Mouse (Mus musculus) left cerebral cortex, adult 9 months (tissue): ENCODE results near the gene Rasa3.

Source experiments
- DNase-seq, 2 experiments: peaks; one replicate each; pipeline ENCODE4 v3.0.0; 2022; ENCODE audit warnings: low spot score in 2 of 2

Rasa3 gene

DNA sequence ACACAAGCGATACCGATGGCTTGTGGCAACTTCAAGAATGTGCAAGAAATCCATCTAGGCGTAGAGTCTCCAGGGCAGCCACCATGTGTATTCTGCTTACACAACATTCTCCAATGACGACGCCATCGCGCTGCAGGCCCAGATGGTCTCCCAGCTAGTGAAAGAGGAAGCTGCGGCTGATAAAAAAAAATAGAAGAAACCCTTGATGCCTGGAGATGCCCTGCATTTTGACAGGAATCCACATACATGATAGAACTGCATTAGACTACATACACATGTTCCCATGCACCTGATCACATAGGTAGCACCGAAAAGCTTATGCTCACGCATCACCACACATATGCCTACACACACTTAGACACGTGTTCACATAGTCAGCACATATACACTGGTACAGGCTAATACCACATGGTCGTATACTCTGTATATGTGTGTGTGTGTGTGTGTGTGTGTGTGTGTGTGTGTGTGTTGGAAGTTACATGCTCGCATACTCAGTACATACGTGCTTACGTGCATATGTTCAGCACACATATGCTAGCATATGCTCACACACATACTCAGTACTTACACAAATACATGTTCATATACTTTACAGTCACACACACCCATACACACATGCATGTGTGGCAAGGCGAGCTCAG, 8.4 kb upstream of the Rasa3 start:
- no peak for DNase-seq

GRCm38 (mm10) chr8:13684131-13684530, 6.7 kb upstream of the Rasa3 start:
- DNase-seq, result no peak

DNA sequence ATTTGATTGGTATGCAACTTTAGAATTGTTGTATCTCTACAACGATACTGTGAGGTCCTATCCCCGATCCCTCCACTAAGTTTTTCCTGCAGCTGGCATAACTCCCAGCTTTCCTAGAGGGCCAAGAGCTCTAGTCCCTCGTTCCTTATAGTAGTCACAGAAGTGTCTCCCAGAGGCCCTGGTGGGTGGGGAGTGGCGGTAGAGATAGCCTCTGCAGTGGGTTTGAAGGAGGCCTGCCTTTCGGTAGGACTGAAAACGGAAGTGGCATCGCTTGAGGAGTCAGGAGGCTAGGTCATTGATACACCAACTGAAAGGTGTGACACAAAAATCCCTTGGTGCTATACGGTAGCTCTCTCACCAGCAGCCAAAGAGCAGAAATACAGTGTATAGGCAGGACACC, 779 bp upstream of the Rasa3 start:
- no peak for DNase-seq

DNA sequence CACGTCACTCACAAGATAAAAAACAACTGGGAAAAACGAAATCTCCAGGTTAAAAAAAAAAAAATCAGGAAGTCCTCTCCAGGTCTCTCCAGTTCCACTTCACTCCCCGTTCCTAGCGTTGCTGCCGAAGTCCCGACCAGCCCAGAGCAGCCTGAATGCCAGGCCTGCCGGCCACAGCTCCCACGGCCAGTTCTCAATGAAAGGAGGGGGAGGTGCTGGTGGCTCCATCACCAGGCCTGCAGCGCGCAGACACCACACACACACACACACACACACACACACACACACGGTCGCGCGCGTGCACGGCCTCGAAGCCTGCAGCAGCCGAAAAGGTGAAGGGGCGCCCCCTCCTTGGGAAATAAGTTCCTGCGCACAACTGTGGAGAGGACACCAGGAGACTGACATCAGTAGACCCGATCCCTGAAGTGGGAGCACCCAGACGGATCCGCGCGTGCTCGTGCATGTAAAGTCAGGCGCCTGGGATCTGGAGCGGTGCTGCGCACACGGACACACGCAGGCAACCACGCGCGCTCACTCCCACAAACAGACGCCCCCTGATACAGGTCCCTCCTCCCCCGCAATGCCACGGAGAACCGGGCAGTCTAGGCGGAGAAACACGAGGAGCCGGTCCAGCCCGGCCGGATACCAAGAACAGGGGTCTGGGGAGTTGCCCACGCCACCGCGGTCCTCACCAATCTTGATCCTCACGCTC, 546 bp downstream of the Rasa3 start:
- peak in 1 of 2 experiments; percentile 64 for DNase-seq

DNA sequence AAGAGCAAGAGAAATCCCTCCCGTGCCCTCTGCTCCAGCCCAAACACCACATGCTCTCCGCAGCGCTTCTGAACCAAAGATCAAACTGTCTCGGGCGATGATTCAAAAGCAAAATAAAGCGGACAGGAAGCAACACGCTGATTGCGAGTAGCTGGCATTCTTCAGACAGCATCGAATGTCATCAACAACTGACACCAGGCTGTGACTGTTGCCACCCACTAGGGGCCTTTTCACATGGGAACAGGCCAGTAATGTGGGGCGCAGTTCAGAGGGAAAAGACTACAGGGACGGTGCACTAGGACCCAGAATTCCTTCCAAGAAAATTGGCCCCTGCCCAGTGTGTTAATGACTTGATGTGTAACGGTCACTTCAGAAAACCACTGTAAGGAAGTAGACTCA, 1.1 kb downstream of the Rasa3 start:
- DNase-seq, result peak in 1 of 2 experiments; percentile 67

GRCm38 (mm10) chr8:13675524-13675923, 1.9 kb downstream of the Rasa3 start:
- no peak for DNase-seq

- no peak for DNase-seq
Observed at GRCm38 (mm10) chr8:13675121-13675520, 2.3 kb downstream of the Rasa3 start.

DNA sequence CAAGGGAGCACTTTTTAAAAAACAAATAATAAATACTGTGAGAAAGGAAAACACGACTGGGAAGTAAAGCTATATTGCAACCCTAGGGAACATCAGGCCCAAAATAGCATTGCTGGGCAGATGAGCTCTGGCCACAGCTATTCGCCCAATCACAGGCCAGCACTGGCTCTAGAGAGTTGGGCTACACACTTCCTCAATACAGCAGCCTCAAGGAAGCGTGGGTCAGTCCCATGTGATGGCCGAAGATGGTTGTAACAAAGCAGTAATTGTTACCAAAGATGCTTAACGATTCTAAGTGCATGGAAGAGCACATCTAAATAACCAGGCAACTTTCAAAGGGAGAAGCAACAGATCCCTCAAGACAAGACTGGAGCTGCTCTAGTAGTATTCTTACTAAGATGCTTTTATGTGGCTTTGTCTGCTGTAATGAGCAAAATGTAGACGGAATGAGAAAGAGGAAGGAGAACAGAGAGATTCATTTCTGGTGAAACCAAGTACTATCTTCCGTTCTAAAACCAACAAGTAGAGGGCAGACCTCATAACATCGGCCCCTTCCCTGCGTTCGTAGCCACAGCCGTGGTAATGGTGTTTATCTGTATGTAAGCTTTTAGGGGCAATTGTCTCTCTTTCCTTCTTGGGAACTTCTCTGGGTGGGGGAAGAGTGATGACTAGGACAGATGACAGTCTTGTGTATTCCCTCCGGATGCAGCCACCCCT, 3.0 kb downstream of the Rasa3 start:
- no peak for DNase-seq

- no peak for DNase-seq
Observed at GRCm38 (mm10) chr8:13673215-13673614, 4.2 kb downstream of the Rasa3 start.

DNA sequence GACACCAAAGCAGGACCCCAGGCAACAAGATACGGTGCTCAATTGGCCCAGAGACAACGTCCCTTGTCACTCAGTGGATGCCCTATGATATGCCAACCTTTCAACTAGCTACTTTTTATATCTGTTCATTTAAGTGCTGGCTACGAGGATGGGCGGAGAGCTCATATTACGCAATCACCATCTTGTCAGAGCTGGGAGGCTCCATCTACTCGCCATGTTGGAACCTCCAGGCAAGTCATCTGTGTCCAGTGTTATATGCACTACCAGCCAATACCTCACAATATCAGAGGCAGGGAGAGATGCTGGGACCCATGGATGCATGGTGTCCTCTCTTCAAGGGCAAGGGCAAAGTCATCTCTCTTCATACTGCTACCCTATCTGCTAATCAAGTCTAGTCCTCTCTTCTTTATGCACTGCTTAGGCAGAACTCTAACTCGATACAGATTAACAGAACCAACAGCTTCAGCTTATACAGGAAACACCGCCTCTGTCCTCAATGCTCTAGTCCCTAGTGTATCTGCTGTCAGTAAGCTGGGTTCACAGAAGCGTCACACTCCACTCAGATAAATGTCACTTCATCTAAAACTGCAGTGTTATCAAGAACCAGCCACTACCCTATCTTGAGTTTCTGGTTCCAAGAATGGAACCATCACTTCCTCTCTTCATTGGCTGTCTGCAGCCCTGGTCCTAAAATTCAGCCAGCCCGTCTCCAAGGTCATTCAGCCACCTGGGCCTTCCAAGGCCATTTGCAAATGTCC, 6.0 kb downstream of the Rasa3 start:
- no peak for DNase-seq

DNA sequence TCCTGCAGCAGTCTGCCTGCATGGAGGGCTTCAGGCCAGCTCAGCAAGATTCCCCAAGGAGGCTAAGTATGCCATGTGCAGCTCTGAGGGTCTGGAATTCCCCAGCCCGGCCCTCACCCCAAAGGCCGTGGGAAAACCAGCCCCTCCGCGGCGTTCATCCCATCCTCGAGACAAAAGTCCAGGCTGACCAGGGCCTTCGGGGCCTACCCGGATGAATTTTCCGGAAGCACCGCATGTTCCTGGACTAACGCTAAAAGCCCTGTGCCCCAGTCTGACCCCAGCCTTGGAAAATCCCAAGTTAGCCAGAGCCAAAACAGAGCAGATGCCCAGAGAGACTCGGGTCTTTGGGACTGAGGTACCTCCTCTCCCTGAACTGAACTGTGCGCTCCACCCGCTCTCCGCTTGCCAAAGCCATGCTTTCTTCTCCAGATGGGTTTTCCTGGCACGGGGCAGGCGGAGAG, 7.4 kb downstream of the Rasa3 start:
- DNase-seq, result no peak

DNA sequence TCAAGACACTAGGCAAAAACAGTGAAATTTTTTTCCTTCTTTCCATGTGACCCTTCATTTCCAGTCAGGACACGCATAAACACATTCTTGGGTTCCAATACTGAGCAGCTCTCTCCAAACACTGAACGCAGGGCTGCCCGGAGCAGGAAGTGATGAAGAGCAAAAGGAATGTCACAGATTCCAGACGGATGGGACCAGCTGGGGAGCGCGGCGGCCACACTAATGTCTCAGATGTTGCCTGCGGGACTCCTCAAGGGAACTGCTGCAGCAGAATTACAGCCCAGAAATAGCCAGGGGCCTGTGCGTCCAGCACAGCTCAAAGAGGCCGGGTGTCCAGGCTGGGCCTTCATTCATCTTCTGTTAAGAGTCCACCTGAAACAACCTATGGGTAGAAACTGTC, 9.0 kb downstream of the Rasa3 start:
- no peak for DNase-seq

- DNase-seq, result no peak
Observed at GRCm38 (mm10) chr8:13667917-13668316, 9.5 kb downstream of the Rasa3 start.

GRCm38 (mm10) chr8:13665944-13666343, 11.5 kb downstream of the Rasa3 start:
- DNase-seq, result no peak

DNA sequence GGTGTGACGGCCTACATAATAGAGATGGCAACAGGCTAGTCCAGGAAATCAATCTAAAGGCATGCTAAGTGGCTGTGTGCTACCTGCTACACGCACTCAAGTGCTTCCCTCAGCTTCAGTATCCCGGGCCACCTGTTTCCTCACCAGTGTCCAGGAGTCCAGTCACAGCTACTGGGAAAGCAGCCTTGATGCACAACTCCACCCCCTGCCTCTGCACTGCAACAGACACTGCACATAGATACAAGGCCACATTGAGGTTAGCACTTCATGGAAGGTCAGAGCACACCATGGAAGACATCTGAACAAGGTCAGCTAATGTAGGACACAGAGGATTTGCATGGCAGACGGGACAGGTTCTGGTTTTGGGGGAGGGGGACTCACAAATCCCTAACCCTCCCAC, 11.9 kb downstream of the Rasa3 start:
- no peak for DNase-seq

- no peak for DNase-seq
Observed at GRCm38 (mm10) chr8:13664711-13665210, 12.6 kb downstream of the Rasa3 start.

DNA sequence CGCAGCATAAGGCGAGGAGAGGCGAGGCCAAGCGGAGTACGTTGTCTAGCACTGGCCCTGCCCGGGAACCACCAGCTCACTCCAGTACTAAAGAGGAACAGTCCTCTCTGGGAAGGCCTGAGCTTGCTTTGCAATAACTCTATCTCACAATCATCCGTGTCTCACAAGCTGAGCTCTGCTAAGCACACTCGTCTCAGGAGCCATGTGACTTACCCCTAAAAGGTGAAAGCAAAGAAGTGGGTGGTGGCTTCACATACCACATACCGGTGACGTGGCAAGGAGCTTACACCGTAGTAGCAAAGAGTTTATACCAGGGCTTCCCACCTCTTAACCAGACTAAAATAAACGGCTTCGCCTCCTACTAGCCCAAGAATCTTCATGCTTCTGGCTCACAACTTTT, 17.1 kb downstream of the Rasa3 start:
- DNase-seq, result no peak

DNA sequence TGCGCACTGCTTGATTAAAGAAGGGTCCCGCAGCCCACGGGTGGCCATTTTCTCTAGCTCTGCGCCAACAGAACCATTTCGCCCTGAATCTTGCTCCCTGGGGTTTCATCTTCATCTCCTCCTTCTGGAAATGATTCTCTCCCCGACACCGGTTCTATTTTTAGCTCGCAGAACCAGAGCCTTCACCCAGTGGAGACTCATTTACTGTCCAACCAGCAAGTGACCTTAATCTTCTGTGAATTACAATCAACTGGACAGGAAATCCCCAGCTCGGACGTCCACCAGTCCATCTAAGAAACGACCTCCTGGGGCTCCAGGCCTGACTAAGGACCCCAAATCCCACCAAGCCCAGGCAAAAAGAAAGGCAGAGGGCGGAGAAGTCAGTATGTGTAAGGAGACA, 19.9 kb downstream of the Rasa3 start:
- no peak for DNase-seq

DNA sequence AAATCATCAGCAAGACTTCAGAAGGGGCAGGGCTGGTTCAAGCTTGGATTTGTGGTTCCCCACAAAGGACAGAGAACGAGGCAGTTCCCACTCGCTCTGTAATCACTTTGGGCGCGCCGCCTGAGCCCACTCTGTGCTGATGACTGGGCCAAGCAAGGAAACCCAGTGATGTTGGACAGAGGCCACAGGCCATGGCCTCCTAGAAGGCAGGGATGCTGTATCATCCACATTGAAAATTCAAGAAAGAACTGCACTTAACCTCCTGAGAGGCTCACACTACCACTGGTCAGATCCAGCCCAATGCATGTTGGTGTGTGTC, 22.4 kb downstream of the Rasa3 start:
- DNase-seq, result no peak

DNA sequence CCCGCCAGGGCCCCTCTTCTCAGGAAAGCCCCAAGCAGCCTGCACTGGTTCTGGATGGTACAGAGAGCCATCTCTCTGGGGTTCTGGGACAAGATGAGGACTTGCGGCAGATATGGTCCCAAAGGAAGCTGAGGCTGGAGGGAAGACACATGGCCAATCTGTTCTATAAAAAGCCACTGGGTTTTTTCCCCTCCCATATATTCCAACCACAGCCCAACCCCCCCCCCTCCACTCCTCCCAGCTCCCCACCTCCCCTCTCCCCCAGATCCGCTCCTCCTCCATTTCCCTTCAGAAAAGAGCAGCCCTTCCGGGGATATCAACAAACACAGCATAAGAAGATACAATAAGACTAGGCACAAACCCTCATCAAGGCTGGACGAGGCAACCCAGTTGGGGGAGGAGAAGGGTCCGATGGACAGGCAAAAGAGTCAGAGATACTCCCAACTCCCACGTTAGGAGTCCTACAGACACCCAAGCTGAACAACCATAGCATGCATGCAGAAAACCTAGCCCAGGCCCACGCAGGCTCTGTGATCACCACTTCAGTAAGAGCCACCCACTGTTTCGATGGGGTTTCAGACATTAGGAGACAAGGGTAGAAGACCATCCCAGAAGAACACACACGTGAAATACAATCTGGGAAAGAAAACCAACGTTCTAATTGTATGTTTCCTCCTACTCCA, 22.9 kb downstream of the Rasa3 start:
- no peak for DNase-seq

GRCm38 (mm10) chr8:13650541-13651191, 26.7 kb downstream of the Rasa3 start:
- no peak for DNase-seq
